Mouse (Mus musculus) cerebellum, adult 2 months (tissue): ENCODE results near the gene Lrwd1. TPM values are rescaled to one million over a fixed set of nuclear protein-coding genes. Genes with fewer than 3 reads are reported as not detected.

ENCODE experiments used
- DNase-seq, 2 experiments: peaks; one replicate each; pipeline ENCODE4 v3.0.0; 2021
- H3K27ac ChIP-seq: fragments of 200-500 bp; 2 replicates; pipeline ENCODE4 v1.5.1; 2012; ENCODE audit warnings: low read length, control low read depth, inconsistent platforms; ENCODE audit not compliant: insufficient read depth
- H3K27me3 ChIP-seq: fragments of 200-500 bp; 2 replicates; pipeline ENCODE4 v1.6.1; 2012; ENCODE audit warnings: inconsistent platforms, mild to moderate bottlenecking, low read length, moderate library complexity; ENCODE audit not compliant: control insufficient read depth, insufficient read depth
- H3K4me1 ChIP-seq: fragments of 200-500 bp; 2 replicates; pipeline ENCODE4 v1.6.1; 2011; ENCODE audit warnings: low read length; ENCODE audit not compliant: control insufficient read depth, insufficient read depth
- H3K4me3 ChIP-seq: fragments of 200-500 bp; replicated peaks from 2 replicates; pipeline ENCODE3; 2011; ENCODE audit warnings: mild to moderate bottlenecking, low read depth, low read length, control low read depth; ENCODE audit not compliant: insufficient read depth
- CTCF ChIP-seq: fragments of 200-500 bp; IDR thresholded peaks from 2 replicates; pipeline ENCODE4 v1.5.1; 2011; ENCODE audit warnings: low read depth, mild to moderate bottlenecking, control low read depth, low read length, moderate library complexity, borderline replicate concordance; ENCODE audit not compliant: insufficient read depth
- POLR2A ChIP-seq: fragments of 200-500 bp; IDR thresholded peaks from 2 replicates; pipeline ENCODE4 v1.6.1; 2011; ENCODE audit warnings: low read length, control low read depth, borderline replicate concordance; ENCODE audit not compliant: insufficient read depth
- WGBS: fragments of 180-500 bp; shearing (Covaris S2); methylation state at CpG from one replicate; pipeline ENCODE4 v1.1.7; 2018; 5-methylcytosine and 5-hydroxymethylcytosine counted together
- polyA plus RNA-seq: library from polyadenylated mRNA; depleted of rRNA; stranded (reverse); fragments of >200 nt; gene quantifications from 2 replicates; pipeline ENCODE4 v1.2.3, GENCODE M21; 2012; rRNA removed

The Lrwd1 gene
- polyA plus RNA-seq, 1 experiment = 21.5 TPM

GRCm38 (mm10) chr5:136077001-136077550, 58.8 kb downstream of the Lrwd1 start:
- no peak for TF ChIP-seq POLR2A
- H3K27me3 ChIP-seq = no peaks in the 10 kb centered on the region
- H3K4me1 ChIP-seq = no peaks in the 10 kb centered on the region
- 83% methylated on average over 9 of the region's 9 CpGs for WGBS
- H3K4me3 ChIP-seq = no peak overlapping the region
- DNase-seq = no peak
- no peak overlapping the region for H3K27ac ChIP-seq

GRCm38 (mm10) chr5:136076284-136076683, 59.6 kb downstream of the Lrwd1 start:
- WGBS = 16% methylated on average over 7 of the region's 7 CpGs
- Histone ChIP-seq H3K27ac (no peak overlapping the region), H3K27me3 (no peaks in the 10 kb centered on the region), H3K4me1 (no peaks in the 10 kb centered on the region), H3K4me3 (no peak overlapping the region)
- TF ChIP-seq CTCF (no peak), POLR2A (no peak)
- DNase-seq = no peak

GRCm38 (mm10) chr5:136075076-136075475, 60.8 kb downstream of the Lrwd1 start:
- H3K4me1 ChIP-seq = no peaks in the 10 kb centered on the region
- no peak for DNase-seq
- no peak for TF ChIP-seq CTCF
- no peak for TF ChIP-seq POLR2A
- no peak overlapping the region for H3K4me3 ChIP-seq
- no peak overlapping the region for H3K27ac ChIP-seq
- WGBS = 84% methylated on average over 5 of the region's 5 CpGs
- H3K27me3 ChIP-seq = no peaks in the 10 kb centered on the region

- no peak for DNase-seq
- WGBS = 63% methylated on average over 11 of the region's 11 CpGs
- Histone ChIP-seq H3K27me3 (no peaks in the 10 kb centered on the region), H3K4me1 (no peaks in the 10 kb centered on the region), H3K27ac (no peak overlapping the region), H3K4me3 (no peak overlapping the region)
- TF ChIP-seq POLR2A (no peak), CTCF (no peak)
These were observed 62.3 kb downstream of the Lrwd1 start for GRCm38 (mm10) chr5:136073526-136073925.

GRCm38 (mm10) chr5:136073051-136073450, 62.8 kb downstream of the Lrwd1 start:
- 45% methylated on average over 6 of the region's 6 CpGs for WGBS
- TF ChIP-seq POLR2A (no peak), CTCF (no peak)
- no peak for DNase-seq
- H3K27me3 ChIP-seq = no peaks in the 10 kb centered on the region
- no peak overlapping the region for H3K27ac ChIP-seq
- H3K4me1 ChIP-seq = no peaks in the 10 kb centered on the region
- H3K4me3 ChIP-seq = no peak overlapping the region

Other genes starting within 250 kb of the Lrwd1 start
- 42.9 and 49.2 TPM in 2 replicates for gene Hspb1, start 248.2 kb downstream of the Lrwd1 start, polyA plus RNA-seq
- gene Ywhag, start 201.5 kb downstream of the Lrwd1 start, polyA plus RNA-seq = 445 and 493 TPM in 2 replicates
- gene Ssc4d, start 161.5 kb downstream of the Lrwd1 start, polyA plus RNA-seq = 3.3 and 4.1 TPM in 2 replicates
- gene Zp3, start 156.0 kb downstream of the Lrwd1 start, polyA plus RNA-seq = 0.23 and 0.33 TPM in 2 replicates
- gene Dtx2, start 141.3 kb downstream of the Lrwd1 start, polyA plus RNA-seq = 9.2 and 10.1 TPM in 2 replicates
- gene Upk3b, start 97.6 kb downstream of the Lrwd1 start, polyA plus RNA-seq = not detected in 2 replicates
- 1.0 and 1.1 TPM in 2 replicates for gene Upk3bl, start 81.6 kb downstream of the Lrwd1 start, polyA plus RNA-seq
- gene Rasa4, start 52.2 kb downstream of the Lrwd1 start, polyA plus RNA-seq = 32.7 and 32.9 TPM in 2 replicates
- 121 and 123 TPM in 2 replicates for gene Polr2j, start 19.4 kb downstream of the Lrwd1 start, polyA plus RNA-seq
- gene Alkbh4, start 72 bp upstream of the Lrwd1 start, polyA plus RNA-seq = 15.7 and 17.2 TPM in 2 replicates
- gene Orai2, start 34.6 kb upstream of the Lrwd1 start, polyA plus RNA-seq = 64.9 and 66.9 TPM in 2 replicates
- 36.2 and 38.0 TPM in 2 replicates for gene Prkrip1, start 62.9 kb upstream of the Lrwd1 start, polyA plus RNA-seq
- 8.1 and 8.3 TPM in 2 replicates for gene Sh2b2, start 110.5 kb upstream of the Lrwd1 start, polyA plus RNA-seq